Mouse (Mus musculus): ENCODE data around the gene Clhc1. TPM values are rescaled to one million over a fixed set of nuclear protein-coding genes. Genes with fewer than 3 reads are reported as not detected.

Gene Clhc1
- 0.17 and 0.30 TPM in 2 replicates for polyA plus RNA-seq (2014; fragmentation: Nextera tagmentation; extraction: Ambion mirVana)

GRCm38 (mm10) chr11:29547752-29548503 lies at the start of gene Clhc1, which contains the start of gene Rps27a:
Gene Clhc1, plus strand, starts transcription at chr11:29547950.
Gene Rps27a, minus strand, starts transcription at chr11:29548109.
- ATAC-seq (ENCODE audit: low read depth), result peak; percentile 98
- Histone ChIP-seq H3K4me3 (ENCODE audit: low read depth, low read length) (peak within 1 kb of the TSS; percentile 63), H3K9ac (replicated peaks; ENCODE audit: low read depth, low read length) (peak within 1 kb of the TSS; percentile 80), H3K27me3 (ENCODE audit: control insufficient read depth, insufficient read depth, low read length) (no peaks in the 10 kb centered on the region), H3K36me3 (ENCODE audit: control insufficient read depth, insufficient read depth, low read length) (peaks cover 19% of the 10 kb centered on the region), H3K4me2 (ENCODE audit: low read depth, low read length) (peak within 1 kb of the TSS; percentile 67), H3K4me1 (ENCODE audit: control insufficient read depth, insufficient read depth, low read length) (peaks cover 8% of the 10 kb centered on the region; the same call in 1 of the 2 replicates), H3K27ac (ENCODE audit: low read depth, low read length) (peak within 1 kb of the TSS; percentile 79), H3K9me3 (ENCODE audit: control insufficient read depth, low read length) (no peaks in the 10 kb centered on the region)
- WGBS, result under 1% methylated on average over 46 of the region's 46 CpGs

GRCm38 (mm10) chr11:29503948-29504893 lies 43.5 kb upstream of the Clhc1 start:
- no peak for ATAC-seq (ENCODE audit: low read depth)
- no peak overlapping the region for H3K27ac ChIP-seq (ENCODE audit: low read depth, low read length)
- no peak overlapping the region for H3K4me2 ChIP-seq (ENCODE audit: low read depth, low read length)
- H3K4me3 ChIP-seq (ENCODE audit: low read depth, low read length), result no peak overlapping the region
- H3K36me3 ChIP-seq (ENCODE audit: control insufficient read depth, insufficient read depth, low read length), result peaks cover 48% of the 10 kb centered on the region
- H3K27me3 ChIP-seq (ENCODE audit: control insufficient read depth, insufficient read depth, low read length), result no peaks in the 10 kb centered on the region
- H3K4me1 ChIP-seq (ENCODE audit: control insufficient read depth, insufficient read depth, low read length), result no peaks in the 10 kb centered on the region
- H3K9me3 ChIP-seq (ENCODE audit: control insufficient read depth, low read length), result no peaks in the 10 kb centered on the region
- no peak overlapping the region for H3K9ac ChIP-seq (replicated peaks; ENCODE audit: low read depth, low read length)
- 95% methylated on average over 10 of the region's 10 CpGs for WGBS

GRCm38 (mm10) chr11:29504899-29505625 lies 42.7 kb upstream of the Clhc1 start:
- 98% methylated on average over 2 of the region's 2 CpGs for WGBS
- Histone ChIP-seq H3K36me3 (ENCODE audit: control insufficient read depth, insufficient read depth, low read length) (peaks cover 43% of the 10 kb centered on the region), H3K4me2 (ENCODE audit: low read depth, low read length) (no peak overlapping the region)

GRCm38 (mm10) chr11:29509421-29509820 lies 38.3 kb upstream of the Clhc1 start:
- Histone ChIP-seq H3K4me2 (ENCODE audit: low read depth, low read length) (no peak overlapping the region), H3K27ac (ENCODE audit: low read depth, low read length) (no peak overlapping the region), H3K27me3 (ENCODE audit: control insufficient read depth, insufficient read depth, low read length) (no peaks in the 10 kb centered on the region), H3K4me1 (ENCODE audit: control insufficient read depth, insufficient read depth, low read length) (no peaks in the 10 kb centered on the region), H3K9ac (replicated peaks; ENCODE audit: low read depth, low read length) (no peak overlapping the region), H3K9me3 (ENCODE audit: control insufficient read depth, low read length) (no peaks in the 10 kb centered on the region), H3K36me3 (ENCODE audit: control insufficient read depth, insufficient read depth, low read length) (peaks cover 23% of the 10 kb centered on the region), H3K4me3 (ENCODE audit: low read depth, low read length) (no peak overlapping the region)
- no peak for ATAC-seq (ENCODE audit: low read depth)
- 87% methylated on average over 1 of the region's 1 CpGs for WGBS

More at GRCm38 (mm10) chr11:29504899-29505625, 42.7 kb upstream of the Clhc1 start:
- Histone ChIP-seq H3K9me3 (ENCODE audit: control insufficient read depth, low read length) (no peaks in the 10 kb centered on the region), H3K27ac (ENCODE audit: low read depth, low read length) (no peak overlapping the region), H3K4me3 (ENCODE audit: low read depth, low read length) (no peak overlapping the region), H3K4me1 (ENCODE audit: control insufficient read depth, insufficient read depth, low read length) (no peaks in the 10 kb centered on the region), H3K9ac (replicated peaks; ENCODE audit: low read depth, low read length) (no peak overlapping the region), H3K27me3 (ENCODE audit: control insufficient read depth, insufficient read depth, low read length) (no peaks in the 10 kb centered on the region)
- no peak for ATAC-seq (ENCODE audit: low read depth)

- no peak overlapping the region for H3K9ac ChIP-seq (replicated peaks; ENCODE audit: low read depth, low read length)
- no peak overlapping the region for H3K4me3 ChIP-seq (ENCODE audit: low read depth, low read length)
- H3K4me2 ChIP-seq (ENCODE audit: low read depth, low read length), result no peak overlapping the region
- no peak for ATAC-seq (ENCODE audit: low read depth)
- H3K9me3 ChIP-seq (ENCODE audit: control insufficient read depth, low read length), result no peaks in the 10 kb centered on the region
- H3K4me1 ChIP-seq (ENCODE audit: control insufficient read depth, insufficient read depth, low read length), result no peaks in the 10 kb centered on the region
- H3K27me3 ChIP-seq (ENCODE audit: control insufficient read depth, insufficient read depth, low read length), result no peaks in the 10 kb centered on the region
- 95% methylated on average over 4 of the region's 4 CpGs for WGBS
- H3K27ac ChIP-seq (ENCODE audit: low read depth, low read length), result no peak overlapping the region
- peaks cover 1% of the 10 kb centered on the region; the same call in 1 of the 2 replicates for H3K36me3 ChIP-seq (ENCODE audit: control insufficient read depth, insufficient read depth, low read length)
Measured at GRCm38 (mm10) chr11:29512818-29513535, 34.8 kb upstream of the Clhc1 start.

GRCm38 (mm10) chr11:29514325-29514681 lies 33.4 kb upstream of the Clhc1 start:
- peak overlapping the region; percentile 63 for H3K4me2 ChIP-seq (ENCODE audit: low read depth, low read length)
- H3K4me3 ChIP-seq (ENCODE audit: low read depth, low read length), result peak overlapping the region; percentile 45
- peak; percentile 13; the same call in 1 of the 2 replicates for ATAC-seq (ENCODE audit: low read depth)
- WGBS, result 25% methylated on average over 10 of the region's 10 CpGs
- H3K36me3 ChIP-seq (ENCODE audit: control insufficient read depth, insufficient read depth, low read length), result no peaks in the 10 kb centered on the region; the same call in 1 of the 2 replicates
- peak overlapping the region; percentile 43 for H3K9ac ChIP-seq (replicated peaks; ENCODE audit: low read depth, low read length)
- no peak overlapping the region; the same call in 1 of the 2 replicates for H3K27ac ChIP-seq (ENCODE audit: low read depth, low read length)
- H3K9me3 ChIP-seq (ENCODE audit: control insufficient read depth, low read length), result no peaks in the 10 kb centered on the region
- no peaks in the 10 kb centered on the region for H3K4me1 ChIP-seq (ENCODE audit: control insufficient read depth, insufficient read depth, low read length)
- H3K27me3 ChIP-seq (ENCODE audit: control insufficient read depth, insufficient read depth, low read length), result no peaks in the 10 kb centered on the region

- Histone ChIP-seq H3K4me2 (ENCODE audit: low read depth, low read length) (peak within 1 kb of the TSS; percentile 63), H3K27ac (ENCODE audit: low read depth, low read length) (peak within 1 kb of the TSS; percentile 6; the same call in 1 of the 2 replicates), H3K9me3 (ENCODE audit: control insufficient read depth, low read length) (no peaks in the 10 kb centered on the region), H3K36me3 (ENCODE audit: control insufficient read depth, insufficient read depth, low read length) (no peaks in the 10 kb centered on the region; the same call in 1 of the 2 replicates), H3K27me3 (ENCODE audit: control insufficient read depth, insufficient read depth, low read length) (no peaks in the 10 kb centered on the region), H3K9ac (replicated peaks; ENCODE audit: low read depth, low read length) (peak within 1 kb of the TSS; percentile 43), H3K4me1 (ENCODE audit: control insufficient read depth, insufficient read depth, low read length) (no peaks in the 10 kb centered on the region), H3K4me3 (ENCODE audit: low read depth, low read length) (peak within 1 kb of the TSS; percentile 45)
- WGBS, result 3% methylated on average over 40 of the region's 40 CpGs
- peak; percentile 98 for ATAC-seq (ENCODE audit: low read depth)
Measured at GRCm38 (mm10) chr11:29514682-29515412, 32.9 kb upstream of the Clhc1 start, which contains the start of gene Prorsd1. Gene Prorsd1, minus strand, starts transcription at chr11:29515033.

Data from neural tube, embryonic 14.5 days (tissue).